Mouse (Mus musculus): ENCODE results near the gene Vmn1r204. TPM values are rescaled to one million over a fixed set of nuclear protein-coding genes. Genes with fewer than 3 reads are reported as not detected.
"Not testable (repeated sequence)": the region's sequence is repeated elsewhere in the genome, so short reads cannot be mapped to it uniquely, and the experiment has no call there.

Gene Vmn1r204
- not detected in 2 replicates for polyA plus RNA-seq (2015; fragmentation: Nextera tagmentation; extraction: Ambion mirVana)

DNA sequence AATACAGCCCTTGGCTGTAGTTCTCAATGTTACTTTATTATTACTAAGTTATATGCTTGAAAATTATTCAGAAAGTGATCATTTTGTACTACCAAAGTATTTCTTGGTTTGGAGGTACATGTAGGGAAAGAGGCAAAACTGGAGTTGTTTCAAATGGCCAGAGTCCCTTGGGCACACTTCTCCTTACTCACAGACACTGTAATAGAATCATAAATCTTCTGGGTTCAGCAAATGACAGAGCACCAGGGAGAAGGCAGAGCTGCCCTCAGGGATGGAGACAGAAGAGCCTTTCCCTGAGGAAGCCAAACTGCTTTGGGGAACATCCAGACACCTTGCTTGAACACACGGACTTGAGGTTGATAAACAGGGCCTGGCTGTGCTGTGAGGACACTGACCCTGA, at the start of gene Vmn1r204:
TSS of gene Vmn1r204 (plus strand) at position 301 of the 400 bp plus-strand sequence.
- not testable (repeated sequence) for H3K4me3 ChIP-seq; ATAC-seq; H3K4me1 ChIP-seq; H3K27ac ChIP-seq; H3K9me3 ChIP-seq (replicated peaks); H3K36me3 ChIP-seq (ENCODE audit: poor library complexity, severe bottlenecking); H3K4me2 ChIP-seq; H3K9ac ChIP-seq; H3K27me3 ChIP-seq
- WGBS, result 69% methylated on average over 1 of the region's 1 CpGs

DNA sequence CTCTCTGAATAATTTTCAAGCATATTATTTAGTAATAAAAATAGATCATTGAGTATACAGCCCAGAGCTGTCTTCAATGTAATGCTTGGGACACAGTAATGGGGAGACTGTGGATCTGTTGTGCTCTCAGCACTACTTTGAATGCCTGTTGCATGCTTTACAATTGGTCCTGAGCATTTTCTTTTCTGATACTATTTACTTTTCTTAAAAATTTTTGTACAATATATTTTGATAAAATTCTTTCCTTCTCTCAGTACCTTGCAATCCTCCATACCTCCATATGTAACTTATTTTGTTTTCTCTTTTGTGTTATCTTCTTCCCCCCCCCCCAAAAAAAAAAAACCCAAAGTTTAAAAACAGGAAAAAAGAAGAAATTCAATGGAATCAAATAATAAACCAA, 47.7 kb upstream of the Vmn1r204 start, which contains the start of gene Vmn1r202:
TSS of gene Vmn1r202 (minus strand) at position 101 of the 400 bp plus-strand sequence.
- no peak within 1 kb of the TSS for H3K27ac ChIP-seq
- H3K27me3 ChIP-seq, result no peaks in the 10 kb centered on the region
- H3K4me2 ChIP-seq, result no peak within 1 kb of the TSS
- no peak within 1 kb of the TSS for H3K4me3 ChIP-seq
- H3K4me1 ChIP-seq, result no peaks in the 10 kb centered on the region
- no peaks in the 10 kb centered on the region for H3K9me3 ChIP-seq (replicated peaks)
- no peak within 1 kb of the TSS for H3K9ac ChIP-seq
- ATAC-seq, result no peak
- no peaks in the 10 kb centered on the region for H3K36me3 ChIP-seq (ENCODE audit: poor library complexity, severe bottlenecking)

DNA sequence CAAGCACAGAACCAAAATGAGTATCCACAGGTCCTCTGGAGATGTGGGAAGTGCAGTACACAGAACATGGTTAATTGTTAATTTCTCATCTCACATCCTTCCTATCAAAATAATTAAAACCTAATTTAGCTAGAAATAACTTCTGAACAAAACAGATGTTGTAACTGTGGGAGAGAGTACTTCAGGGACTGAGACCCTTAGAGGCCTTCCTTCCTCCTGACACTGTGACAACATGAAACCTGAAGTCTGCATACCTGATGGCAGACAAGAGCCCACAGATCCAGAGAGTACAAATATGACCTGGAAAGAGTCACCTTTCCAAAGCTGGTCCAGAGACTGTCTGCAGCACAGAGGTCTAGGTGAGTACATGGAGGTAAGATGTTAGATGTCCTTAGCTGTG, 35.2 kb upstream of the Vmn1r204 start, which contains the start of gene Vmn1r203:
TSS of gene Vmn1r203 (plus strand) at position 301 of the 400 bp plus-strand sequence.
- no peak within 1 kb of the TSS for H3K4me2 ChIP-seq
- no peak within 1 kb of the TSS for H3K27ac ChIP-seq
- H3K9ac ChIP-seq, result no peak within 1 kb of the TSS
- H3K4me1 ChIP-seq, result no peaks in the 10 kb centered on the region
- no peak within 1 kb of the TSS for H3K4me3 ChIP-seq
- no peaks in the 10 kb centered on the region for H3K36me3 ChIP-seq (ENCODE audit: poor library complexity, severe bottlenecking)
- no peak for ATAC-seq
- H3K9me3 ChIP-seq (replicated peaks), result no peaks in the 10 kb centered on the region
- no peaks in the 10 kb centered on the region for H3K27me3 ChIP-seq

DNA sequence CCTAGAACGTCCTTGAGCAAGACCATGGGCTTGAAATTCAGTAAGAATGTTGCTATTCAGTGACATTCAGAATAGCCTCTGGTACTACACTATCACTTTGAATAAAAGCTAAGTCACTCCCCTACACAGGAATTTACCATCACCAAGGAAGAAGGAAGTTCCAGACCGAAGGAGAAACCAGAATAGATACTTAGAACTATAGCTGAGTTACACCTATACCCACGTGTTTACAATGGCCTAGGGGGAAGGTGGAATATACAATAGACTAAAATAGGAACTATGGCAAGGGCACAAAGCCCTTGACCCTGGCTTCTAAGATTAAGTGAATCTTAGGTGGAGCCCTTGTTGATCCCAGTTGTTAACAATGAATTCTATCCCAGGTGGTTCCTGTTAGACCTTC, 21.9 kb downstream of the Vmn1r204 start:
- H3K36me3 ChIP-seq (ENCODE audit: poor library complexity, severe bottlenecking); H3K9me3 ChIP-seq (replicated peaks); H3K4me2 ChIP-seq; ATAC-seq; H3K27me3 ChIP-seq; H3K27ac ChIP-seq; H3K4me3 ChIP-seq; H3K9ac ChIP-seq; H3K4me1 ChIP-seq: not testable (repeated sequence)
- 71% methylated on average over 3 of the region's 3 CpGs for WGBS

DNA sequence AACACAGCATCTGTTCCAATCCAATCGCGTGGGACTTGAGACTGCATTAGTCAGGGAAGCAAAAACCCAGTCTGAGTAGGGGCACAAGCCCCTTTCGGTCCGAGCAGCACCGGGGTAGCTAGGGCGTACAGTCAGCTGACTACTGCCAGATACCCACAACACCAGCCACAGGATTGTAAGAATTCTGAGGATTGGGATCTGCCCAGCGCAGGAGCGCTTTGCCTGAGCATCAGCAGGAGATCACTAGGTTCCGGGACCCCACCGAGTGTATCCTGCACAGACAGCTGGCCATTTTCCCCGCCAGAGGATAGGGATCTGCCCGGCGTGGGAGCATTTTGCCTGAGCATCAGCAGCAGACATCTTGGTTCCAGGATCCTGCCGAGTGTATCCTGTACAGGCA, 30.3 kb downstream of the Vmn1r204 start:
- not testable (repeated sequence) for H3K27ac ChIP-seq; H3K27me3 ChIP-seq; H3K9ac ChIP-seq; H3K36me3 ChIP-seq (ENCODE audit: poor library complexity, severe bottlenecking); H3K4me1 ChIP-seq; ATAC-seq; H3K4me3 ChIP-seq; H3K9me3 ChIP-seq (replicated peaks); H3K4me2 ChIP-seq
- 82% methylated on average over 14 of the region's 14 CpGs for WGBS

DNA sequence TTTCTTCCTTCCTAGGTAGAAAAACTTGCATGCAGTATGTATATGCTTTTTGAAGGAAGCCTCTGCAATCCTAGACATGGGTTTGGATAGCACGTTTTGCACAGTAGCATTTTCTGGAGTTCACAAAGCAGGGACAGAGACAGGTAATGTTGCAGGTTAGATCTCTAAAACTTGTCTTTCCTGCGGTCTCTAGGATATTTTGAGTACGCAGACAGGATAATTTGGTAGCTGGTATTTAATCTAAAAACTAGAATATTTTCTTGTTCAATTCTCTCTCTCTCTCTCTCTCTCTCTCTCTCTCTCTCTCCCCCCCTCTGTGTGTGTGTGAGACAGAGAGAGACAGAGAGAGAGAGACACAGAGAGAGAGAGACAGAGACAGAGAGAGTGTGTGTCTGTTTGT, 39.9 kb downstream of the Vmn1r204 start, which contains the start of gene Vmn1r205:
TSS of gene Vmn1r205 (minus strand) at position 101 of the 400 bp plus-strand sequence.
- no peak within 1 kb of the TSS for H3K4me3 ChIP-seq
- no peaks in the 10 kb centered on the region for H3K9me3 ChIP-seq (replicated peaks)
- no peak within 1 kb of the TSS for H3K9ac ChIP-seq
- no peaks in the 10 kb centered on the region for H3K4me1 ChIP-seq
- H3K4me2 ChIP-seq, result no peak within 1 kb of the TSS
- no peaks in the 10 kb centered on the region for H3K27me3 ChIP-seq
- 88% methylated on average over 3 of the region's 3 CpGs for WGBS
- H3K36me3 ChIP-seq (ENCODE audit: poor library complexity, severe bottlenecking), result no peaks in the 10 kb centered on the region
- ATAC-seq, result no peak
- no peak within 1 kb of the TSS for H3K27ac ChIP-seq

Other genes starting within 250 kb of the Vmn1r204 start
- gene Vmn1r197, start 228.6 kb upstream of the Vmn1r204 start, polyA plus RNA-seq (2015; fragmentation: Nextera tagmentation; extraction: Ambion mirVana), result not detected in 2 replicates
- not detected in 2 replicates for gene Vmn1r198, start 202.8 kb upstream of the Vmn1r204 start, polyA plus RNA-seq (2015; fragmentation: Nextera tagmentation; extraction: Ambion mirVana)
- gene Vmn1r199, start 173.4 kb upstream of the Vmn1r204 start, polyA plus RNA-seq (2015; fragmentation: Nextera tagmentation; extraction: Ambion mirVana), result not detected in 2 replicates
- not detected in 2 replicates for gene Vmn1r200, start 162.8 kb upstream of the Vmn1r204 start, polyA plus RNA-seq (2015; fragmentation: Nextera tagmentation; extraction: Ambion mirVana)
- gene Vmn1r201, start 81.3 kb upstream of the Vmn1r204 start, polyA plus RNA-seq (2015; fragmentation: Nextera tagmentation; extraction: Ambion mirVana), result not detected in 2 replicates
- not detected in 2 replicates for gene Vmn1r202, start 47.8 kb upstream of the Vmn1r204 start, polyA plus RNA-seq (2015; fragmentation: Nextera tagmentation; extraction: Ambion mirVana)
- not detected in 2 replicates for gene Vmn1r203, start 35.1 kb upstream of the Vmn1r204 start, polyA plus RNA-seq (2015; fragmentation: Nextera tagmentation; extraction: Ambion mirVana)
- not detected in 2 replicates for gene Vmn1r205, start 39.8 kb downstream of the Vmn1r204 start, polyA plus RNA-seq (2015; fragmentation: Nextera tagmentation; extraction: Ambion mirVana)
- gene Vmn1r206, start 71.1 kb downstream of the Vmn1r204 start, polyA plus RNA-seq (2015; fragmentation: Nextera tagmentation; extraction: Ambion mirVana), result not detected in 2 replicates
- not detected in 2 replicates for gene Vmn1r207-ps, start 176.4 kb downstream of the Vmn1r204 start, polyA plus RNA-seq (2015; fragmentation: Nextera tagmentation; extraction: Ambion mirVana)
- not detected in 2 replicates for gene Vmn1r208, start 224.2 kb downstream of the Vmn1r204 start, polyA plus RNA-seq (2015; fragmentation: Nextera tagmentation; extraction: Ambion mirVana)